Mouse (Mus musculus) A20 (cell line): ENCODE results near the gene Gm5141.
A peak's percentile ranks its signal among the peaks of the same experiment; 100 is the strongest.
"Not testable (repeated sequence)": the region's sequence is repeated elsewhere in the genome, so short reads cannot be mapped to it uniquely, and the experiment has no call there.

Experiments
- DNase-seq: peaks from one replicate; pipeline ENCODE4 v3.0.0-alpha.2; 2011; ENCODE audit warnings: low read depth, low spot score

Gm5141 gene

GRCm38 (mm10) chr13:62785199-62786134 lies at the start of gene Gm5141:
TSS of gene Gm5141 (minus strand) at chr13:62785808.
- DNase-seq = peak; percentile 73

GRCm38 (mm10) chr13:62833341-62833740 lies 47.7 kb upstream of the Gm5141 start:
- no peak for DNase-seq

GRCm38 (mm10) chr13:62832239-62832638 lies 46.6 kb upstream of the Gm5141 start:
- no peak for DNase-seq

- DNase-seq = not testable (repeated sequence)
These were observed 30.1 kb upstream of the Gm5141 start for GRCm38 (mm10) chr13:62815705-62816104.

GRCm38 (mm10) chr13:62812713-62813112 lies 27.1 kb upstream of the Gm5141 start:
- DNase-seq = no peak

GRCm38 (mm10) chr13:62807981-62808380 lies 22.4 kb upstream of the Gm5141 start:
- DNase-seq = not testable (repeated sequence)

GRCm38 (mm10) chr13:62786135-62786493 lies 506 bp upstream of the Gm5141 start:
- DNase-seq = not testable (repeated sequence)

- DNase-seq = peak; percentile 60
These were observed 21.8 kb downstream of the Gm5141 start for GRCm38 (mm10) chr13:62763806-62764205.

- peak; percentile 88 for DNase-seq
These were observed 24.9 kb downstream of the Gm5141 start, which contains the start of gene Platr25 for GRCm38 (mm10) chr13:62760432-62761415. TSS of gene Platr25 (minus strand) at chr13:62760709.

GRCm38 (mm10) chr13:62733322-62733721 lies 52.3 kb downstream of the Gm5141 start:
- DNase-seq = no peak
